Mouse (Mus musculus) testis, adult 2 months (tissue): ENCODE data around the gene Disp2. TPM values are rescaled to one million over a fixed set of nuclear protein-coding genes. Genes with fewer than 3 reads are reported as not detected.

ENCODE experiments used
- H3K27ac ChIP-seq: fragments of 200-500 bp; 2 replicates; pipeline ENCODE4 v1.5.1; 2012; ENCODE audit warnings: low read depth, low read length; ENCODE audit not compliant: control insufficient read depth, insufficient read depth
- H3K27me3 ChIP-seq: fragments of 200-500 bp; 2 replicates; pipeline ENCODE4 v1.6.1; 2012; ENCODE audit warnings: mild to moderate bottlenecking, low read length, moderate library complexity; ENCODE audit not compliant: control insufficient read depth, insufficient read depth
- H3K36me3 ChIP-seq: fragments of 200-500 bp; 2 replicates; pipeline ENCODE4 v1.6.1; 2012; ENCODE audit warnings: mild to moderate bottlenecking, low read length; ENCODE audit not compliant: control insufficient read depth, insufficient read depth
- H3K4me1 ChIP-seq: fragments of 200-500 bp; 2 replicates; pipeline ENCODE4 v1.6.1; 2012; ENCODE audit warnings: low read length; ENCODE audit not compliant: control insufficient read depth, insufficient read depth
- H3K4me3 ChIP-seq: fragments of 200-500 bp; 2 replicates; pipeline ENCODE4 v1.5.1; 2012; ENCODE audit warnings: low read depth, mild to moderate bottlenecking, low read length, moderate library complexity, mixed read lengths; ENCODE audit not compliant: control insufficient read depth
- CTCF ChIP-seq: fragments of 200-500 bp; IDR thresholded peaks from 2 replicates; pipeline ENCODE4 v1.5.1; 2012; ENCODE audit warnings: low read depth, mild to moderate bottlenecking, inconsistent platforms, low read length, moderate library complexity; ENCODE audit not compliant: control insufficient read depth, insufficient read depth, insufficient replicate concordance
- POLR2A ChIP-seq: fragments of 200-500 bp; IDR thresholded peaks from 2 replicates; pipeline ENCODE4 v1.6.1; 2012; ENCODE audit warnings: low read depth, mild to moderate bottlenecking, inconsistent platforms, low read length, moderate library complexity; ENCODE audit not compliant: control insufficient read depth
- polyA plus RNA-seq: library from polyadenylated mRNA; depleted of rRNA; stranded (reverse); fragments of >200 nt; gene quantifications from 2 replicates; pipeline ENCODE4 v1.2.3, GENCODE M21; 2012

Gene Disp2
- polyA plus RNA-seq, 1 experiment: 0.28 TPM

GRCm38 (mm10) chr2:118750476-118750875 is 29.0 kb upstream of the Disp2 start:
- H3K36me3 ChIP-seq: no peaks in the 10 kb centered on the region; the same call in 1 of the 2 replicates
- no peak for TF ChIP-seq POLR2A
- TF ChIP-seq CTCF: no peak
- H3K4me3 ChIP-seq: no peak overlapping the region
- H3K4me1 ChIP-seq: peaks cover 8% of the 10 kb centered on the region
- no peaks in the 10 kb centered on the region for H3K27me3 ChIP-seq
- peak overlapping the region; percentile 66; the same call in 1 of the 2 replicates for H3K27ac ChIP-seq

DNA sequence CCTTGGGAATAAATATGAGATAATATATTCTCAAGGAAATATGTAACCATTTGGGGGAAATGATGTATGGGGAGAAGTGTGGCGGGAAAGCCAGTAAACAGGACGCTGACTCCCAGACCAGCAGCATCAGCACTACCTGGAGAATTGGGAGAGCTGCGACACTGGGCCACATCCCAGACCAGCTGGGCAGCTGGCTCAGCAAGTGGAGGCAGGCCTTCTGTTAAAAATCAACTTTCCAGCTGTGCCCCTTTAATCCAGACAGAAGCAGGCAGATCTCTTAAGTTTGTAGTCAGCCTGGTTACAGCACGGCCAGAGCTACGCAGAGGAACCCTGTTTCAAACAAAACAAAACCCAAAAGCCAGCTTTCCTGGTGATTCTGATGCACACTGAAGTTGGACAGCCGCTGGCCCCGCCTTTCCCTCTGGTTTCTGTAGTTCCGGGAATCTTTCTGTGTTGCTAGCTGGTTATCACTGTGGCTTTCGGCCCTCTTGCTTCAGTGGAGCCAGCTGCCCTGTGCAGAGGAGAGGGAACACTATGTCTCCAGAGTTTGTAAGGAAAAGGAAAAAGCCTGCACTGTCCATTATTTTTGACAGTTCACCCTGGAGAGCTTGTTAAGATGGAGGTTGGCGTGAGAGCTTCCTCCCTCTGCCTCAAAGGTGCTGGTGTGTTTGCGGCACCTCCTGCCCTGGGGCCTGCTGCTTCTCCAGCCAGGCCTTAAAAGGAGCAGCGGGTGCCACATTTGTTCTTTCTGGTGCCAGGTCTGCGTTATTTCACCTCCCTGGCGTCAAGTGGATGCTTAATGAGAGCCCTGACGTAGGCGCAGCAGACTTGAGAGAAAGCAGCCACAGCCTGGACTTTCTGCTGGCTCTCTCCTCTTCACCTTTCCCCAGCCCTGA is 27.4 kb upstream of the Disp2 start:
- TF ChIP-seq CTCF (no peak), POLR2A (no peak)
- Histone ChIP-seq H3K4me3 (no peak overlapping the region), H3K27me3 (no peaks in the 10 kb centered on the region), H3K36me3 (no peaks in the 10 kb centered on the region; the same call in 1 of the 2 replicates), H3K27ac (peak overlapping the region; percentile 76), H3K4me1 (peaks cover 3% of the 10 kb centered on the region)

DNA sequence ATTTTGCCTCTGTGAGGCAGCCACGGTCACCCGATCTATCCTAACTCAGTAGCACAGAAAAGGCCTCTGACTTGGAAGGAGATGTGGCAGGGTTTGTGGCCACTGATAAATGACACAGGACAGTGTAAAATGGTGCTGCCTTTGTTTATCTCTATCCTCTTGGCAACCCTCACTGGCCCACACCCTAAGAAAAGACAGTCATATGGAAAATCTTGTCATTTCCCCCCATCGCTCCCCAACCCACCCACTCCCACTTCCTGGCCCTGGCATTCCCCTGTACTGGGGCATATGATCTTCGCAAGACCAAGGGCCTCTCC is 26.8 kb upstream of the Disp2 start:
- H3K27ac ChIP-seq: peak overlapping the region; percentile 56; the same call in 1 of the 2 replicates

GRCm38 (mm10) chr2:118754143-118754542 is 25.4 kb upstream of the Disp2 start:
- no peak overlapping the region for H3K27ac ChIP-seq
- TF ChIP-seq POLR2A (no peak), CTCF (no peak)
- no peaks in the 10 kb centered on the region; the same call in 1 of the 2 replicates for H3K36me3 ChIP-seq
- H3K27me3 ChIP-seq: no peaks in the 10 kb centered on the region
- H3K4me1 ChIP-seq: peaks cover 3% of the 10 kb centered on the region; the same call in 1 of the 2 replicates
- H3K4me3 ChIP-seq: no peak overlapping the region

More for the DNA sequence above, 26.8 kb upstream of the Disp2 start:
- H3K36me3 ChIP-seq: no peaks in the 10 kb centered on the region; the same call in 1 of the 2 replicates
- TF ChIP-seq POLR2A (no peak), CTCF (no peak)
- peaks cover 3% of the 10 kb centered on the region; the same call in 1 of the 2 replicates for H3K4me1 ChIP-seq
- no peaks in the 10 kb centered on the region for H3K27me3 ChIP-seq
- no peak overlapping the region for H3K4me3 ChIP-seq

- Histone ChIP-seq H3K27me3 (no peaks in the 10 kb centered on the region), H3K27ac (no peak overlapping the region), H3K36me3 (no peaks in the 10 kb centered on the region; the same call in 1 of the 2 replicates), H3K4me1 (peaks cover under 1% of the 10 kb centered on the region; the same call in 1 of the 2 replicates), H3K4me3 (no peak overlapping the region)
- no peak for TF ChIP-seq CTCF
Measured at GRCm38 (mm10) chr2:118755407-118755806, 24.1 kb upstream of the Disp2 start.

- no peaks in the 10 kb centered on the region for H3K27me3 ChIP-seq
- H3K4me1 ChIP-seq: no peaks in the 10 kb centered on the region; the same call in 1 of the 2 replicates
- H3K27ac ChIP-seq: no peak overlapping the region
- TF ChIP-seq CTCF (no peak), POLR2A (no peak)
- H3K4me3 ChIP-seq: no peak overlapping the region
- H3K36me3 ChIP-seq: no peaks in the 10 kb centered on the region; the same call in 1 of the 2 replicates
Measured at GRCm38 (mm10) chr2:118756103-118756502, 23.4 kb upstream of the Disp2 start.

- peaks cover 20% of the 10 kb centered on the region for H3K4me1 ChIP-seq
- H3K4me3 ChIP-seq: no peak overlapping the region
- no peak overlapping the region for H3K27ac ChIP-seq
- TF ChIP-seq POLR2A: no peak
- TF ChIP-seq CTCF: peak; percentile 19; the same call in 1 of the 2 replicates
- no peaks in the 10 kb centered on the region for H3K27me3 ChIP-seq
- no peaks in the 10 kb centered on the region for H3K36me3 ChIP-seq
Measured at GRCm38 (mm10) chr2:118759828-118760227, 19.7 kb upstream of the Disp2 start.
